Mouse (Mus musculus) liver, postnatal 0 days (tissue): ENCODE results near the gene Traf7.

Experiments
- CTCF ChIP-seq: sonication (generic); IDR thresholded peaks from 2 replicates; pipeline ENCODE4 v1.5.1; 2016; ENCODE audit warnings: antibody characterized with exemption, low read depth
- EP300 ChIP-seq: IDR thresholded peaks from 2 replicates; pipeline ENCODE4 v1.6.1; 2016; ENCODE audit warnings: antibody characterized with exemption, low read depth, mild to moderate bottlenecking

DNA sequence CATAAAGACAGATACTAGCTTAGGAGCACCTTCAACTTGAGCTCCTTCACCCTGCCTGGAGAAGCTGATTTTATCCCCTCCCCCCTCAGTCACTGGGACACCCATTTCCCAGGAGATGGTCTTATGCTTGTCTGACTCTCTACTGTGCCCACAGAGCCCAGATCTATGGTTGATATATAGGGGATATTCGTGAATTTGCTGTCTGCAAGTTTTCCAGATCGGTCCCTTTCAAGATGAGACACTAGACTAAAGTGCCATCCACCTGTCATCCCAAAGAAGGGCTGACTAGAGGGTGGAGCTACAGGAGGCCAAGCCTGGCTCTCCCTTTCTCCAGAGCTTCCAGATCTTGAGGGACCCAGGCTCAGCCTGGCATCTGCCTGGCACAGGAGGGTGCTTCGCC is 3.3 kb upstream of the Traf7 start:
- TF ChIP-seq EP300 (no peak), CTCF (no peak)
